10 mouse cellular contexts compared by ENCODE assay signal in the genomic region with DNA sequence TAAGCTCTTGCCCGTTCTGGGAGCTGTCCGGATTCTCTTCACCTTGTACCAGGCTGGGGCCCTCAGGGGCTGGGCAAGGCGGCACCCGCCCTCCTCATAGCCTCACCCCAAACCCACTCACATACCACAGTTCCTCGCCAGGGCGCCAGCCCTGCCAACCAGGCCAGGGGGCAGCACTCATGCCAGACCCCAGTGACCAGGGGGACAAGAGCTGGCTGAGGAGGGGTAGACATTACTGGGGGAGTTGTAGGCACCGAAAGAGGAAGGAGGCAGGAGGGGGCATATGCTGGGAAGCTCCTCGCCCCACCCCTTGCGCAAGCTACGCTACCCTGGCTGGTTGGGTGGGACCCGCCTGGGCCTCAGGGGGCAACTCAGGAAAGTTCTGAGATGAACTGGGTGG. TPM values are rescaled to one million over a fixed set of nuclear protein-coding genes. Genes with fewer than 3 reads are reported as not detected.
DNase-seq lines count a peak whose midpoint lies in the region; ATAC-seq and TF ChIP-seq lines count a peak whose summit lies in the region.
"Had no signal": no experiment of that assay in that cellular context is flagged by ENCODE, and none has a peak within 500 bp of the region (broad histone marks: within the 10 kb centered on the region; RNA-seq: fewer than 3 reads in every experiment).

No protein-coding gene starts in this region.

- intact Hi-C loops in heart, adult 2 months (cut with DNase I): no loop called here
- intact Hi-C loops in heart, postnatal 14 days (cut with DNase I): no loop called here

- 65% methylated on average over 11 of the region's 11 CpGs for WGBS in heart, adult 2 months
- WGBS in heart, embryonic 11.5 days (ENCODE audit: insufficient replicate concordance): 76% methylated on average over 11 of the region's 11 CpGs
- 86% methylated on average over 11 of the region's 11 CpGs for WGBS in thymus, adult 2 months
- 75% methylated on average over 11 of the region's 11 CpGs for WGBS in stomach, embryonic 14.5 days

- no peak for ATAC-seq in heart, embryonic 11.5 days (replicated peaks; ENCODE audit: insufficient number of reproducible peaks, low FRiP score, low TSS enrichment)
- ATAC-seq in stomach, embryonic 14.5 days (ENCODE audit: insufficient number of reproducible peaks, insufficient read depth, low FRiP score, low read depth): no peak

- H3K4me1 ChIP-seq in heart, adult 2 months (ENCODE audit: control insufficient read depth, insufficient read depth, low read length): peaks cover 13% of the 10 kb centered on the region
- H3K4me1 ChIP-seq in heart, embryonic 11.5 days (ENCODE audit: control insufficient read depth, insufficient read depth, low read length): peaks cover 26% of the 10 kb centered on the region
- peaks cover 65% of the 10 kb centered on the region for H3K4me1 ChIP-seq in thymus, adult 2 months (replicated peaks; ENCODE audit: control insufficient read depth, insufficient read depth, low read length)
- H3K4me1 ChIP-seq in stomach, embryonic 14.5 days (ENCODE audit: control insufficient read depth, insufficient read depth, low read length): peaks cover 46% of the 10 kb centered on the region

- no peaks in the 10 kb centered on the region for H3K36me3 ChIP-seq in heart, adult 2 months (ENCODE audit: control insufficient read depth, insufficient read depth, low read length)
- no peaks in the 10 kb centered on the region for H3K36me3 ChIP-seq in heart, embryonic 11.5 days (ENCODE audit: control insufficient read depth, insufficient read depth, low read length)
- no peaks in the 10 kb centered on the region for H3K36me3 ChIP-seq in thymus, adult 2 months (ENCODE audit: control insufficient read depth, insufficient read depth, low read length)
- no peaks in the 10 kb centered on the region for H3K36me3 ChIP-seq in stomach, embryonic 14.5 days (ENCODE audit: control insufficient read depth, insufficient read depth, low read length)
- H3K36me3 ChIP-seq: neural tube, embryonic 13.5 days had no signal

- DNase-seq in heart, adult 2 months: peak; percentile 55 to 59
- no peak for DNase-seq in thymus, adult 2 months
- no peak for DNase-seq in thymus, postnatal 14 days
- DNase-seq in heart, postnatal 14 days: peak; percentile 43 to 71
- no peak for DNase-seq in layer of hippocampus, postnatal 36 days
- DNase-seq in gastrocnemius, adult 18-20 months (ENCODE audit: low spot score): no peak

- H3K79me2 ChIP-seq in heart, adult 2 months (replicated peaks; ENCODE audit: control insufficient read depth, insufficient read depth, low read length): no peaks in the 10 kb centered on the region; the same call in 1 of the 2 replicates

- H3K4me3 ChIP-seq in heart, adult 2 months: no peak overlapping the region
- H3K4me3 ChIP-seq in heart, embryonic 11.5 days (ENCODE audit: low read depth, low read length): no peak overlapping the region
- peak overlapping the region; percentile 37 for H3K4me3 ChIP-seq in thymus, adult 2 months (ENCODE audit: control insufficient read depth, insufficient read depth, low read length)
- no peak overlapping the region for H3K4me3 ChIP-seq in stomach, embryonic 14.5 days (ENCODE audit: low read depth, low read length)
- H3K4me3 ChIP-seq: neural tube, embryonic 13.5 days had no signal

- H3K4me2 ChIP-seq in heart, embryonic 11.5 days: no peak overlapping the region
- H3K4me2 ChIP-seq in stomach, embryonic 14.5 days (replicated peaks; ENCODE audit: low read depth, low read length): peak overlapping the region; percentile 16; the same call in 1 of the 2 replicates
- H3K4me2 ChIP-seq: neural tube, embryonic 13.5 days had no signal

- no peaks in the 10 kb centered on the region for H3K27me3 ChIP-seq in heart, adult 2 months (ENCODE audit: control insufficient read depth, insufficient read depth, low read length)
- H3K27me3 ChIP-seq in heart, embryonic 11.5 days (ENCODE audit: control insufficient read depth, insufficient read depth, low read length): no peaks in the 10 kb centered on the region
- peaks cover 4% of the 10 kb centered on the region for H3K27me3 ChIP-seq in thymus, adult 2 months (ENCODE audit: control insufficient read depth, insufficient read depth, low read length)
- H3K27me3 ChIP-seq in stomach, embryonic 14.5 days (ENCODE audit: control insufficient read depth, insufficient read depth, low read length): no peaks in the 10 kb centered on the region

- TF ChIP-seq CTCF in heart, adult 2 months (IDR thresholded peaks at IDR 0.05): no peak
- TF ChIP-seq CTCF in thymus, adult 2 months (IDR thresholded peaks at IDR 0.05; ENCODE audit: borderline replicate concordance, control insufficient read depth, extremely low read depth, insufficient read depth, low read length, poor library complexity): no peak

- H3K9ac ChIP-seq in heart, adult 2 months (ENCODE audit: low read depth, low read length): peak overlapping the region; percentile 29
- H3K9ac ChIP-seq in heart, embryonic 11.5 days (ENCODE audit: low read depth, low read length): no peak overlapping the region
- no peak overlapping the region for H3K9ac ChIP-seq in stomach, embryonic 14.5 days (replicated peaks; ENCODE audit: low read depth, low read length)
- H3K9ac ChIP-seq: neural tube, embryonic 13.5 days had no signal

- no peak for TF ChIP-seq EP300 in heart, adult 2 months (IDR thresholded peaks at IDR 0.05; ENCODE audit: insufficient read depth, low read depth, low read length)

- H3K27ac ChIP-seq in heart, adult 2 months: peak overlapping the region; percentile 94
- no peak overlapping the region for H3K27ac ChIP-seq in heart, embryonic 11.5 days (ENCODE audit: low read depth, low read length)
- H3K27ac ChIP-seq in thymus, adult 2 months (ENCODE audit: control insufficient read depth, insufficient read depth, low read length): peak overlapping the region; percentile 40; the same call in 1 of the 2 replicates
- H3K27ac ChIP-seq in stomach, embryonic 14.5 days (ENCODE audit: low read length): no peak overlapping the region
- H3K27ac ChIP-seq: neural tube, embryonic 13.5 days had no signal

- TF ChIP-seq POLR2A in heart, adult 2 months (IDR thresholded peaks at IDR 0.05; ENCODE audit: insufficient read depth, low read depth, low read length): no peak
- TF ChIP-seq POLR2A in thymus, adult 2 months (IDR thresholded peaks at IDR 0.05; ENCODE audit: control insufficient read depth, extremely low read depth, insufficient read depth, low read length, poor library complexity): no peak

- no peaks in the 10 kb centered on the region for H3K9me3 ChIP-seq in heart, embryonic 11.5 days (replicated peaks; ENCODE audit: control insufficient read depth, low read length)
- no peaks in the 10 kb centered on the region for H3K9me3 ChIP-seq in stomach, embryonic 14.5 days (ENCODE audit: control insufficient read depth, low read depth, low read length)
- H3K9me3 ChIP-seq: neural tube, embryonic 13.5 days had no signal

RNA-seq across cellular contexts. Expression of a gene that starts 6.9 kb away (rescaled TPM):
- total RNA-seq in heart, adult 2 months (2021): 10 to 100 TPM; 20.5 to 23.4 TPM
- 21.5 and 21.9 TPM in 2 replicates for polyA plus RNA-seq in heart, adult 2 months (2012; rRNA removed)
- polyA plus RNA-seq in heart, embryonic 11.5 days (2014; fragmentation: Nextera tagmentation; extraction: Ambion mirVana): 1.2 and 2.2 TPM in 2 replicates
- 59.8 and 64.9 TPM in 2 replicates for polyA plus RNA-seq in thymus, adult 2 months (2012; rRNA removed)
- 10 to 100 TPM; 18.4 to 27.3 TPM for total RNA-seq in heart, postnatal 14 days (2021)
- polyA plus RNA-seq in stomach, embryonic 14.5 days (2014; fragmentation: Nextera tagmentation; extraction: Ambion mirVana): 4.5 and 5.7 TPM in 2 replicates
- 10 to 100 TPM; 15.1 to 16.1 TPM for total RNA-seq in layer of hippocampus, postnatal 36 days (2021)
- 10 to 100 TPM; 26.4 to 28.3 TPM for total RNA-seq in gastrocnemius, adult 18-20 months (2021)

RNA-seq across cellular contexts. Expression of a gene that starts 15.0 kb away (rescaled TPM):
- total RNA-seq in heart, adult 2 months (2021): not detected
- 2.1 and 5.4 TPM in 2 replicates for polyA plus RNA-seq in heart, adult 2 months (2012; rRNA removed)
- polyA plus RNA-seq in heart, embryonic 11.5 days (2014; fragmentation: Nextera tagmentation; extraction: Ambion mirVana): not detected in 2 replicates
- 0.66 TPM in 1 of 2 replicates, not detected in the other for polyA plus RNA-seq in thymus, adult 2 months (2012; rRNA removed)
- total RNA-seq in heart, postnatal 14 days (2021): under 1 TPM in 1 of 2 experiments, not detected in 1; 0.98 TPM
- polyA plus RNA-seq in stomach, embryonic 14.5 days (2014; fragmentation: Nextera tagmentation; extraction: Ambion mirVana): 0.55 TPM in 1 of 2 replicates, not detected in the other
- total RNA-seq in layer of hippocampus, postnatal 36 days (2021): 1 to 10 TPM; 4.6 to 6.3 TPM
- under 1 TPM in 1 of 2 experiments, not detected in 1; 0.59 TPM for total RNA-seq in gastrocnemius, adult 18-20 months (2021)

RNA-seq across cellular contexts. Expression of a gene that starts 22.6 kb away (rescaled TPM):
- total RNA-seq in heart, adult 2 months (2021): not detected
- 0.18 and 0.23 TPM in 2 replicates for polyA plus RNA-seq in heart, adult 2 months (2012; rRNA removed)
- 0.17 and 0.21 TPM in 2 replicates for polyA plus RNA-seq in heart, embryonic 11.5 days (2014; fragmentation: Nextera tagmentation; extraction: Ambion mirVana)
- 0.24 and 0.32 TPM in 2 replicates for polyA plus RNA-seq in thymus, adult 2 months (2012; rRNA removed)
- total RNA-seq in heart, postnatal 14 days (2021): under 1 TPM; 0.22 to 0.48 TPM
- 0.11 and 0.55 TPM in 2 replicates for polyA plus RNA-seq in stomach, embryonic 14.5 days (2014; fragmentation: Nextera tagmentation; extraction: Ambion mirVana)
- total RNA-seq in layer of hippocampus, postnatal 36 days (2021): not detected
- not detected for total RNA-seq in gastrocnemius, adult 18-20 months (2021)

RNA-seq across cellular contexts. Expression of a gene that starts 24.0 kb away (rescaled TPM):
- 10 to 100 TPM; 56.1 to 59.7 TPM for total RNA-seq in heart, adult 2 months (2021)
- 81.3 and 89.8 TPM in 2 replicates for polyA plus RNA-seq in heart, adult 2 months (2012; rRNA removed)
- polyA plus RNA-seq in heart, embryonic 11.5 days (2014; fragmentation: Nextera tagmentation; extraction: Ambion mirVana): 33.7 and 34.2 TPM in 2 replicates
- 57.0 and 58.3 TPM in 2 replicates for polyA plus RNA-seq in thymus, adult 2 months (2012; rRNA removed)
- 10 to 100 TPM; 44.7 to 46.1 TPM for total RNA-seq in heart, postnatal 14 days (2021)
- 22.3 and 24.5 TPM in 2 replicates for polyA plus RNA-seq in stomach, embryonic 14.5 days (2014; fragmentation: Nextera tagmentation; extraction: Ambion mirVana)
- 10 to 100 TPM; 35.8 to 39.2 TPM for total RNA-seq in layer of hippocampus, postnatal 36 days (2021)
- total RNA-seq in gastrocnemius, adult 18-20 months (2021): 10 to 100 TPM; 45.2 to 51.6 TPM

RNA-seq across cellular contexts. Expression of a gene that starts 25.9 kb away (rescaled TPM):
- not detected for total RNA-seq in heart, adult 2 months (2021)
- polyA plus RNA-seq in heart, adult 2 months (2012; rRNA removed): 0.09 and 0.35 TPM in 2 replicates
- polyA plus RNA-seq in heart, embryonic 11.5 days (2014; fragmentation: Nextera tagmentation; extraction: Ambion mirVana): 0.07 TPM in 1 of 2 replicates, not detected in the other
- 0.36 and 0.50 TPM in 2 replicates for polyA plus RNA-seq in thymus, adult 2 months (2012; rRNA removed)
- total RNA-seq in heart, postnatal 14 days (2021): not detected
- polyA plus RNA-seq in stomach, embryonic 14.5 days (2014; fragmentation: Nextera tagmentation; extraction: Ambion mirVana): 0.18 and 0.42 TPM in 2 replicates
- total RNA-seq in layer of hippocampus, postnatal 36 days (2021): under 1 TPM in 1 of 2 experiments, not detected in 1; 0.43 TPM
- not detected for total RNA-seq in gastrocnemius, adult 18-20 months (2021)
- total RNA-seq: gastrocnemius, postnatal 10 days had no signal

Comparison
In these comparisons a context has a peak if more than half of its experiments do, and no peak if none do; other contexts are left out.
1. H3K27ac ChIP-seq: peak in heart, adult 2 months (single experiment) and thymus, adult 2 months (single experiment); none in heart, embryonic 11.5 days (single experiment) and stomach, embryonic 14.5 days (single experiment).
2. DNase-seq: peak in heart, adult 2 months (2 of 2) and heart, postnatal 14 days (2 of 2); none in thymus, adult 2 months (single experiment), thymus, postnatal 14 days (single experiment), layer of hippocampus, postnatal 36 days (0 of 2) and gastrocnemius, adult 18-20 months (single experiment).